ENCODE assay signal across 7 mouse cellular contexts in genomic region chr3:88436395-88437201, GRCm38 (mm10). TPM values are rescaled to one million over a fixed set of nuclear protein-coding genes. Genes with fewer than 3 reads are reported as not detected.
A peak's percentile ranks its signal among the peaks of the same experiment; 100 is the strongest.
DNase-seq lines count a peak whose midpoint lies in the region; ATAC-seq lines count a peak whose summit lies in the region.

No protein-coding gene starts in this region.

- no peaks in the 10 kb centered on the region for H3K9me3 ChIP-seq in embryonic facial prominence, embryonic 13.5 days
- no peaks in the 10 kb centered on the region for H3K9me3 ChIP-seq in heart, embryonic 10.5 days
- H3K9me3 ChIP-seq in lung, embryonic 15.5 days, result no peaks in the 10 kb centered on the region

- peak overlapping the region; percentile 57 for H3K4me2 ChIP-seq in embryonic facial prominence, embryonic 13.5 days
- H3K4me2 ChIP-seq in lung, embryonic 15.5 days, result peak overlapping the region; percentile 77

- ATAC-seq in embryonic facial prominence, embryonic 13.5 days (ENCODE audit: insufficient number of reproducible peaks, insufficient read depth, low FRiP score, low TSS enrichment, low read depth), result 0 out of 2 replicates have a peak, but pooled peaks have one; percentile 57
- ATAC-seq in lung, embryonic 15.5 days (ENCODE audit: borderline replicate concordance, extremely low read depth, low FRiP score, low TSS enrichment), result peak; percentile 82

- peaks cover 29% of the 10 kb centered on the region for H3K4me1 ChIP-seq in embryonic facial prominence, embryonic 13.5 days
- H3K4me1 ChIP-seq in heart, embryonic 10.5 days, result peaks cover 39% of the 10 kb centered on the region
- H3K4me1 ChIP-seq in lung, embryonic 15.5 days, result peaks cover 23% of the 10 kb centered on the region

- H3K27me3 ChIP-seq in embryonic facial prominence, embryonic 13.5 days, result no peaks in the 10 kb centered on the region
- H3K27me3 ChIP-seq in heart, embryonic 10.5 days (ENCODE audit: insufficient read depth, poor library complexity, severe bottlenecking), result peaks cover 2% of the 10 kb centered on the region
- 0 out of 2 replicates have a peak, but pooled peaks cover 3% of the 10 kb centered on the region for H3K27me3 ChIP-seq in lung, embryonic 15.5 days

- 15% methylated on average over 29 of the region's 29 CpGs for WGBS in embryonic facial prominence, embryonic 13.5 days
- WGBS in heart, embryonic 10.5 days, result 7% methylated on average over 29 of the region's 29 CpGs
- 7% methylated on average over 29 of the region's 29 CpGs for WGBS in lung, embryonic 15.5 days

- H3K9ac ChIP-seq in embryonic facial prominence, embryonic 13.5 days, result peak overlapping the region; percentile 58
- H3K9ac ChIP-seq in lung, embryonic 15.5 days, result peak overlapping the region; percentile 35; the same call in 1 of the 2 replicates

- H3K4me3 ChIP-seq in embryonic facial prominence, embryonic 13.5 days, result peak overlapping the region; percentile 31
- H3K4me3 ChIP-seq in heart, embryonic 10.5 days, result peak overlapping the region; percentile 56
- H3K4me3 ChIP-seq in lung, embryonic 15.5 days, result peak overlapping the region; percentile 36

- no peak overlapping the region; the same call in 1 of the 2 replicates for H3K27ac ChIP-seq in embryonic facial prominence, embryonic 13.5 days
- H3K27ac ChIP-seq in heart, embryonic 10.5 days, result peak overlapping the region; percentile 87
- H3K27ac ChIP-seq in lung, embryonic 15.5 days, result no peak overlapping the region

- DNase-seq in Muller cell, postnatal 12 days (ENCODE audit: inconsistent ontology term), result peak; percentile 89
- DNase-seq in adrenal gland, postnatal 36 days, result peak; percentile 81 to 86
- peak; percentile 93 for DNase-seq in heart, embryonic 10.5 days (ENCODE audit: low spot score)
- DNase-seq in kidney, postnatal 10 days, result peak; percentile 76
- DNase-seq in retina, postnatal 7 days (ENCODE audit: low read depth, low spot score), result peak; percentile 62

- H3K36me3 ChIP-seq in embryonic facial prominence, embryonic 13.5 days, result peaks cover 17% of the 10 kb centered on the region
- H3K36me3 ChIP-seq in heart, embryonic 10.5 days, result no peaks in the 10 kb centered on the region
- no peaks in the 10 kb centered on the region for H3K36me3 ChIP-seq in lung, embryonic 15.5 days

RNA-seq across cellular contexts. Expression of gene Slc25a44, which starts 11.7 kb away (rescaled TPM):
- total RNA-seq in adrenal gland, postnatal 36 days (2021), result 10 to 100 TPM; 47.2 to 48.1 TPM
- polyA plus RNA-seq in embryonic facial prominence, embryonic 13.5 days (2015; fragmentation: Nextera tagmentation; extraction: Ambion mirVana), result 16.5 and 16.7 TPM in 2 replicates
- 16.8 and 17.5 TPM in 2 replicates for polyA plus RNA-seq in heart, embryonic 10.5 days (2016; fragmentation: Nextera tagmentation; extraction: Ambion mirVana)
- 13.9 and 14.8 TPM in 2 replicates for polyA plus RNA-seq in lung, embryonic 15.5 days (2015; fragmentation: Nextera tagmentation; extraction: Ambion mirVana)

RNA-seq across cellular contexts. Expression of gene Sema4a, which starts 24.4 kb away (rescaled TPM):
- 10 to 100 TPM in 1 of 2 experiments, 1 to 10 TPM in 1; 8.9 to 12.6 TPM for total RNA-seq in adrenal gland, postnatal 36 days (2021)
- polyA plus RNA-seq in embryonic facial prominence, embryonic 13.5 days (2015; fragmentation: Nextera tagmentation; extraction: Ambion mirVana), result 10.3 and 13.3 TPM in 2 replicates
- 1.7 and 4.3 TPM in 2 replicates for polyA plus RNA-seq in heart, embryonic 10.5 days (2016; fragmentation: Nextera tagmentation; extraction: Ambion mirVana)
- 4.5 and 5.3 TPM in 2 replicates for polyA plus RNA-seq in lung, embryonic 15.5 days (2015; fragmentation: Nextera tagmentation; extraction: Ambion mirVana)

RNA-seq across cellular contexts. Expression of gene Pmf1, which starts 26.5 kb away (rescaled TPM):
- 10 to 100 TPM; 29.4 to 43.1 TPM for total RNA-seq in adrenal gland, postnatal 36 days (2021)
- 121 and 153 TPM in 2 replicates for polyA plus RNA-seq in embryonic facial prominence, embryonic 13.5 days (2015; fragmentation: Nextera tagmentation; extraction: Ambion mirVana)
- 131 and 149 TPM in 2 replicates for polyA plus RNA-seq in heart, embryonic 10.5 days (2016; fragmentation: Nextera tagmentation; extraction: Ambion mirVana)
- 158 and 164 TPM in 2 replicates for polyA plus RNA-seq in lung, embryonic 15.5 days (2015; fragmentation: Nextera tagmentation; extraction: Ambion mirVana)

RNA-seq across cellular contexts. Expression of gene Bglap, which starts 52.3 kb away (rescaled TPM):
- 1 to 10 TPM in 1 of 2 experiments, under 1 TPM in 1; 0.99 to 1.9 TPM for total RNA-seq in adrenal gland, postnatal 36 days (2021)
- polyA plus RNA-seq in embryonic facial prominence, embryonic 13.5 days (2015; fragmentation: Nextera tagmentation; extraction: Ambion mirVana), result 0.91 TPM in 1 of 2 replicates, not detected in the other
- polyA plus RNA-seq in heart, embryonic 10.5 days (2016; fragmentation: Nextera tagmentation; extraction: Ambion mirVana), result not detected in 2 replicates
- polyA plus RNA-seq in lung, embryonic 15.5 days (2015; fragmentation: Nextera tagmentation; extraction: Ambion mirVana), result 0.53 TPM in 1 of 2 replicates, not detected in the other

RNA-seq across cellular contexts. Expression of gene Bglap2, which starts 58.1 kb away (rescaled TPM):
- not detected for total RNA-seq in adrenal gland, postnatal 36 days (2021)
- polyA plus RNA-seq in embryonic facial prominence, embryonic 13.5 days (2015; fragmentation: Nextera tagmentation; extraction: Ambion mirVana), result 0.58 TPM in 1 of 2 replicates, not detected in the other
- polyA plus RNA-seq in heart, embryonic 10.5 days (2016; fragmentation: Nextera tagmentation; extraction: Ambion mirVana), result not detected in 2 replicates
- polyA plus RNA-seq in lung, embryonic 15.5 days (2015; fragmentation: Nextera tagmentation; extraction: Ambion mirVana), result not detected in 2 replicates
